Mouse (Mus musculus) limb, embryonic 14.5 days (tissue): ENCODE data around the gene Mob2. TPM values are rescaled to one million over a fixed set of nuclear protein-coding genes. Genes with fewer than 3 reads are reported as not detected.
A peak's percentile ranks its signal among the peaks of the same experiment; 100 is the strongest.

Experiments
- ATAC-seq: fragments of 200-750 bp; cut with Nextera tagmentation; 2 replicates; pipeline ENCODE4 v1.8.0; 2017; ENCODE audit warnings: low read depth, moderate number of reproducible peaks, moderate TSS enrichment; ENCODE audit not compliant: low FRiP score
- DNase-seq: peaks from one replicate; pipeline ENCODE4 v3.0.0-alpha.2; 2015; ENCODE audit warnings: low spot score
- H3K27ac ChIP-seq: fragments of 300-500 bp; sonication (generic); replicated peaks from 2 replicates; pipeline ENCODE4 v1.5.1; 2014; ENCODE audit warnings: low read depth, mild to moderate bottlenecking, low read length, moderate library complexity, mixed read lengths
- H3K27me3 ChIP-seq: fragments of 300-500 bp; sonication (generic); 2 replicates; pipeline ENCODE4 v1.6.1; 2014; ENCODE audit warnings: low read length, mixed read lengths; ENCODE audit not compliant: control insufficient read depth, insufficient read depth
- H3K36me3 ChIP-seq: fragments of 300-500 bp; sonication (generic); 2 replicates; pipeline ENCODE4 v1.6.1; 2014; ENCODE audit warnings: mild to moderate bottlenecking, low read length, moderate library complexity, mixed read lengths; ENCODE audit not compliant: control insufficient read depth, insufficient read depth
- H3K4me1 ChIP-seq: fragments of 300-500 bp; sonication (generic); 2 replicates; pipeline ENCODE4 v1.6.1; 2014; ENCODE audit warnings: antibody characterized with exemption, low read length, mixed read lengths; ENCODE audit not compliant: control insufficient read depth, insufficient read depth
- H3K4me2 ChIP-seq: fragments of 300-500 bp; sonication (generic); replicated peaks from 2 replicates; pipeline ENCODE4 v1.6.1; 2014; ENCODE audit warnings: low read depth, mild to moderate bottlenecking, low read length, moderate library complexity; ENCODE audit not compliant: severe bottlenecking
- H3K4me3 ChIP-seq: fragments of 300-500 bp; sonication (generic); replicated peaks from 2 replicates; pipeline ENCODE4 v1.5.1; 2014; ENCODE audit warnings: low read length
- H3K9ac ChIP-seq: fragments of 300-500 bp; sonication (generic); 2 replicates; pipeline ENCODE4 v1.6.1; 2014; ENCODE audit warnings: mild to moderate bottlenecking, low read depth, low read length, moderate library complexity; ENCODE audit not compliant: severe bottlenecking
- H3K9me3 ChIP-seq: fragments of 300-500 bp; sonication (generic); 2 replicates; pipeline ENCODE4 v1.6.1; 2016; ENCODE audit warnings: low read length; ENCODE audit not compliant: control insufficient read depth
- POLR2A ChIP-seq: fragments of 200-500 bp; IDR thresholded peaks from 2 replicates; pipeline ENCODE4 v1.8.0; 2012; ENCODE audit warnings: inconsistent platforms, mild to moderate bottlenecking, moderate library complexity, borderline replicate concordance; ENCODE audit not compliant: insufficient read depth, insufficient read length; ENCODE audit errors: extremely low read depth
- WGBS: fragments of 180-500 bp; shearing (Covaris S2); extraction: QIAGEN DNeasy Blood & Tissue Kit; methylation state at CpG from one replicate; pipeline ENCODE4 v1.1.7; 2014; 5-methylcytosine and 5-hydroxymethylcytosine counted together
- polyA plus RNA-seq, 2 experiments: library from polyadenylated mRNA; depleted of rRNA in 1 of 2; stranded (reverse) in 1 of 2; unstranded in 1 of 2; fragments of >200 nt; fragmentation: Nextera tagmentation in 1 of 2; extraction: Ambion mirVana in 1 of 2; gene quantifications; 2 replicates each; pipeline versions ENCODE4 v1.2.1 to v1.2.3; 2012 to 2014

Mob2 gene
- polyA plus RNA-seq, 2 experiments, result 55.2 to 73.6 TPM

GRCm38 (mm10) chr7:142037553-142038170 lies 23.2 kb downstream of the Mob2 start:
- no peak for TF ChIP-seq POLR2A
- ATAC-seq, result peak; percentile 55; the same call in 1 of the 2 replicates
- H3K36me3 ChIP-seq, result no peaks in the 10 kb centered on the region
- H3K4me2 ChIP-seq, result no peak overlapping the region
- H3K27me3 ChIP-seq, result no peaks in the 10 kb centered on the region
- H3K9ac ChIP-seq, result no peak overlapping the region
- H3K4me3 ChIP-seq, result no peak overlapping the region
- H3K4me1 ChIP-seq, result peaks cover 7% of the 10 kb centered on the region; the same call in 1 of the 2 replicates
- H3K27ac ChIP-seq, result no peak overlapping the region
- no peak for DNase-seq
- no peaks in the 10 kb centered on the region for H3K9me3 ChIP-seq
- 69% methylated on average over 4 of the region's 4 CpGs for WGBS

- peak; percentile 47 for ATAC-seq
- Histone ChIP-seq H3K9me3 (no peaks in the 10 kb centered on the region), H3K4me2 (no peak overlapping the region), H3K36me3 (no peaks in the 10 kb centered on the region), H3K4me1 (peaks cover 7% of the 10 kb centered on the region; the same call in 1 of the 2 replicates), H3K4me3 (no peak overlapping the region), H3K9ac (no peak overlapping the region), H3K27ac (no peak overlapping the region), H3K27me3 (no peaks in the 10 kb centered on the region)
- no peak for TF ChIP-seq POLR2A
- 36% methylated on average over 2 of the region's 2 CpGs for WGBS
- no peak for DNase-seq
Measured at GRCm38 (mm10) chr7:142035048-142035811, 25.6 kb downstream of the Mob2 start.

GRCm38 (mm10) chr7:142034198-142034597 lies 26.7 kb downstream of the Mob2 start:
- Histone ChIP-seq H3K27ac (no peak overlapping the region), H3K4me3 (no peak overlapping the region), H3K9ac (no peak overlapping the region), H3K9me3 (no peaks in the 10 kb centered on the region), H3K36me3 (no peaks in the 10 kb centered on the region), H3K4me2 (no peak overlapping the region), H3K4me1 (peaks cover 7% of the 10 kb centered on the region; the same call in 1 of the 2 replicates), H3K27me3 (no peaks in the 10 kb centered on the region)
- 72% methylated on average over 2 of the region's 2 CpGs for WGBS
- DNase-seq (no peak), ATAC-seq (no peak)
- no peak for TF ChIP-seq POLR2A

GRCm38 (mm10) chr7:142030073-142030472 lies 30.8 kb downstream of the Mob2 start:
- ATAC-seq, result no peak
- Histone ChIP-seq H3K27ac (no peak overlapping the region), H3K9me3 (no peaks in the 10 kb centered on the region), H3K4me3 (no peak overlapping the region), H3K9ac (no peak overlapping the region), H3K27me3 (no peaks in the 10 kb centered on the region), H3K36me3 (no peaks in the 10 kb centered on the region), H3K4me1 (peaks cover 9% of the 10 kb centered on the region; the same call in 1 of the 2 replicates), H3K4me2 (no peak overlapping the region)
- TF ChIP-seq POLR2A, result no peak
- no peak for DNase-seq

GRCm38 (mm10) chr7:142025926-142026325 lies 34.9 kb downstream of the Mob2 start:
- Histone ChIP-seq H3K36me3 (no peaks in the 10 kb centered on the region), H3K9me3 (no peaks in the 10 kb centered on the region), H3K4me1 (0 out of 2 replicates have a peak, but pooled peaks cover 9% of the 10 kb centered on the region), H3K4me3 (no peak overlapping the region), H3K27me3 (no peaks in the 10 kb centered on the region), H3K27ac (no peak overlapping the region), H3K9ac (no peak overlapping the region), H3K4me2 (no peak overlapping the region)
- WGBS, result 69% methylated on average over 4 of the region's 4 CpGs
- ATAC-seq (no peak), DNase-seq (no peak)
- TF ChIP-seq POLR2A, result no peak
